Mouse (Mus musculus) ES-E14 (cell line): ENCODE measurements around the gene Zcchc2. TPM values are rescaled to one million over a fixed set of nuclear protein-coding genes. Genes with fewer than 3 reads are reported as not detected.

Source experiments
- DNase-seq: peaks from one replicate; pipeline ENCODE4 v3.0.0-alpha.2; 2013; ENCODE audit warnings: low read depth, low spot score
- H3K27ac ChIP-seq: 2 replicates; pipeline ENCODE4 v1.5.1; 2012; ENCODE audit warnings: low read depth, mild to moderate bottlenecking, low read length, moderate library complexity, mixed read lengths; ENCODE audit not compliant: poor library complexity, insufficient read depth, severe bottlenecking
- H3K36me3 ChIP-seq: 2 replicates; pipeline ENCODE4 v1.6.1; 2012; ENCODE audit warnings: mild to moderate bottlenecking, low read length, moderate library complexity, mixed read lengths; ENCODE audit not compliant: control insufficient read depth, poor library complexity, insufficient read depth, severe bottlenecking
- H3K4me1 ChIP-seq, 2 experiments: fragments of 150-350 bp in 1 of 2; sonication (generic) in 1 of 2; 2 replicates each; pipeline ENCODE4 v1.6.1; 2012; ENCODE audit warnings: low read length in 2 of 2, mild to moderate bottlenecking in 1 of 2, mixed read lengths in 1 of 2; ENCODE audit not compliant: control insufficient read depth in 2 of 2, insufficient read depth in 2 of 2, poor library complexity in 1 of 2
- H3K4me3 ChIP-seq, 2 experiments: fragments of 150-350 bp in 1 of 2; sonication (generic) in 1 of 2; 2 replicates each; pipeline ENCODE4 v1.5.1; 2012; ENCODE audit warnings: low read length in 2 of 2, low read depth in 1 of 2, mild to moderate bottlenecking in 1 of 2, mixed read lengths in 1 of 2; ENCODE audit not compliant: insufficient read depth in 1 of 2, poor library complexity in 1 of 2, severe bottlenecking in 1 of 2
- H3K9ac ChIP-seq: 2 replicates; pipeline ENCODE4 v1.6.1; 2012; ENCODE audit warnings: low read depth, mild to moderate bottlenecking, low read length, mixed read lengths; ENCODE audit not compliant: poor library complexity, insufficient read depth, severe bottlenecking
- H3K9me3 ChIP-seq: fragments of 150-350 bp; sonication (generic); 2 replicates; pipeline ENCODE4 v1.6.1; 2012; ENCODE audit warnings: low read depth, mild to moderate bottlenecking, low read length; ENCODE audit not compliant: control insufficient read depth, insufficient read depth
- CHD2 ChIP-seq: IDR thresholded peaks from 2 replicates; pipeline ENCODE4 v1.6.1; 2014; ENCODE audit warnings: mild to moderate bottlenecking, low read depth, low read length, inconsistent platforms
- HCFC1 ChIP-seq: IDR thresholded peaks from 2 replicates; pipeline ENCODE4 v1.6.1; 2012; ENCODE audit warnings: low read length, inconsistent platforms, borderline replicate concordance; ENCODE audit not compliant: insufficient read depth
- MAFK ChIP-seq: IDR thresholded peaks from 2 replicates; pipeline ENCODE4 v1.6.1; 2014; ENCODE audit warnings: mild to moderate bottlenecking, low read depth, low read length, inconsistent platforms; ENCODE audit not compliant: insufficient read depth
- ZC3H11A ChIP-seq: IDR thresholded peaks from 2 replicates; pipeline ENCODE4 v1.6.1; 2012; ENCODE audit warnings: low read depth, mild to moderate bottlenecking, inconsistent platforms, low read length, borderline replicate concordance
- ZNF384 ChIP-seq: IDR thresholded peaks from 2 replicates; pipeline ENCODE4 v1.6.1; 2012; ENCODE audit warnings: low read depth, low read length, inconsistent platforms
- in situ Hi-C, 2 experiments: fragments of 600-800 bp; cut with MboI; formaldehyde crosslinking; loops; one replicate each; pipeline ENCODE4 v1.15.1; 2025; ENCODE audit warnings: low sequenced_read_pairs in 2 of 2, inconsistent platforms in 1 of 2; ENCODE audit not compliant: unreplicated experiment in 2 of 2
- total RNA-seq: library from RNA; depleted of rRNA; stranded (reverse); fragments of 300-350 nt; gene quantifications from 2 replicates; pipeline ENCODE4 v1.2.3, GENCODE M21; 2012

Gene Zcchc2
- total RNA-seq, 1 experiment: 9.5 TPM

DNA sequence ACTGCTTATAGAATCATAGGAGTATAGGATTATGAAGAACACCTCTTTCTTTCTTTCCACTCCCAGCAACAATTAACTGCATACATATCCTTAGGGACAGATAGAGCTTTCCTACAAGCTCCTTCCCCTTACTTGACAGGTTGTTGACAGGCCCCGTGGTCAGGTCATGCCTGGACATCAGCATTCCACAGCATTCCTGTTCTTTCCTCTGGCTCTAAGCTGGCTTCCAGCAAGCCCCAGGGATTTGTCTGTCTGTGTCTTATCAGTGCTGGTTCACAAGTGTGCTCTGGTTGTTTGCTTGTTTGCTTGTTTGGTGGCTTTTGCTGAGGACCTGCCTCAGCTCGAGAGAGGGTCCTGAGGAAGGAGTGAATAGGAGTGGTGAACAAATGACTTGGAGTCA is 36.6 kb upstream of the Zcchc2 start:
- Histone ChIP-seq H3K4me3 (no peak overlapping the region), H3K4me1 (no peaks in the 10 kb centered on the region), H3K9me3 (no peaks in the 10 kb centered on the region), H3K27ac (no peak overlapping the region), H3K36me3 (no peaks in the 10 kb centered on the region), H3K9ac (no peak overlapping the region)
- in situ Hi-C loops: no loop called here
- TF ChIP-seq ZNF384: no peak
- no peak for TF ChIP-seq CHD2
- no peak for TF ChIP-seq HCFC1
- TF ChIP-seq MAFK: no peak
- TF ChIP-seq ZC3H11A: no peak
- DNase-seq: no peak

DNA sequence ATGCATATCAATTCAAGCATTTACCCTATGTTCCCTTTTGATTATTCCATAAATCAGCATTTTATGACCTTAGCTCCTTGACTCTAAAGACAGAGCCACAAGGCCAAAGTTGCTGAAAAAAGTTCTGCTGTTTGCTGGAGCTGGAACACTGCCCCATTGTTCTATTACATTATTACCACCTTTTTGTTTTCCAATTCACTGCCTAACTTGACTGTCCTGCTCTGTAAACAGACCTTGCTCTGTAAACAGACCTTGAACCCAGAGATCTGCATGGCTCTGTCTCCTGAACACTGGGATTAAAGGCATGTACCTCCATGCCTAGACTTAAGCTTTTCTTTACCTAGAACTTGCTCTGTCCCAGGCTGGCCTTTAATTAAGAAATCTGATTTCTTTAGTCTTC is 36.2 kb upstream of the Zcchc2 start:
- no peaks in the 10 kb centered on the region for H3K9me3 ChIP-seq
- TF ChIP-seq ZNF384 (no peak), CHD2 (no peak), MAFK (no peak), ZC3H11A (no peak), HCFC1 (no peak)
- no peaks in the 10 kb centered on the region for H3K4me1 ChIP-seq
- H3K36me3 ChIP-seq: no peaks in the 10 kb centered on the region
- H3K9ac ChIP-seq: no peak overlapping the region
- no peak for DNase-seq
- H3K4me3 ChIP-seq: no peak overlapping the region
- no peak overlapping the region for H3K27ac ChIP-seq
- in situ Hi-C loops: no loop called here

DNA sequence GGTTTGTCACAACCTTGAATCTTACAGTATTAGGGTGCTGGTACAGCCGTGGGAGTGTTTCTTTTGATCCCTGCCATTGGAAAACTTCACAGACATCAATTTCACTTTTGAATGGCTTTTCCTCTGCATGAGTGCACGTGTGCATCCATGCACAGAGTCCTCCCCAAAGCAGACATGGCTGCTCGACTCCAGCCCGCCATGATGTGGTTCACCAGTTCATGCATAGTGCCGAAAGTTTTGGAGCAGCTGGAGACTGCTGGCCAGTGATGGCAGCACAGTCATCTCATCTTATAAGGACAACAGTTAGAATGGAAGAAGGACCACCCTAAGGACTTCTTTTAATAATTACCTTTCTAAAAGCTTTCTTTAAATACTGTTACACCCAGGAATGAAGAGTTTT is 34.1 kb upstream of the Zcchc2 start:
- Histone ChIP-seq H3K27ac (no peak overlapping the region), H3K4me1 (no peaks in the 10 kb centered on the region), H3K9ac (no peak overlapping the region), H3K36me3 (no peaks in the 10 kb centered on the region), H3K4me3 (no peak overlapping the region), H3K9me3 (no peaks in the 10 kb centered on the region)
- DNase-seq: no peak
- TF ChIP-seq HCFC1 (no peak), ZC3H11A (no peak), ZNF384 (no peak), CHD2 (no peak), MAFK (no peak)
- in situ Hi-C loops: no loop called here

DNA sequence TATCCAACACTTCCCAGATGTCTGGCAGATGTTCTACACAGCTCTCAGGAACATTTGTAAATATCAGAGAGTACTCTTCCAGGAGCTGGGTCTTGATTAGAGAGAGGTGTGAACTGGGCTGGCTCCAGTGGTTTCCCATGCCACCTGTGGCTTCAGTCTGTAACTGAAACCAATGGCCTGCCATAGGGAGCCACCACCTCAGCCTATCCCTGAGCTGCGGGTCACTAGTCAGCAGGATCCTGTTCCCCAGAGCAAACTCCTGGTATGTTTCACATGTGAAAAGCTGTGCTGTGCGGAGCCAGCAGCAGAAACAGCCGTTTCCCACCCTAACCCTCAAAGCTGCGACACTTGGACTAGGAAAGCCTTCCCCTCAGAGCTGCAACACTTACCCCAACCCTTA is 28.7 kb upstream of the Zcchc2 start:
- TF ChIP-seq ZNF384 (no peak), ZC3H11A (no peak), MAFK (no peak), HCFC1 (no peak), CHD2 (no peak)
- DNase-seq: no peak
- no peaks in the 10 kb centered on the region for H3K9me3 ChIP-seq
- no peaks in the 10 kb centered on the region for H3K4me1 ChIP-seq
- no peak overlapping the region for H3K27ac ChIP-seq
- H3K9ac ChIP-seq: no peak overlapping the region
- in situ Hi-C loops: no loop called here
- H3K36me3 ChIP-seq: no peaks in the 10 kb centered on the region
- no peak overlapping the region for H3K4me3 ChIP-seq

DNA sequence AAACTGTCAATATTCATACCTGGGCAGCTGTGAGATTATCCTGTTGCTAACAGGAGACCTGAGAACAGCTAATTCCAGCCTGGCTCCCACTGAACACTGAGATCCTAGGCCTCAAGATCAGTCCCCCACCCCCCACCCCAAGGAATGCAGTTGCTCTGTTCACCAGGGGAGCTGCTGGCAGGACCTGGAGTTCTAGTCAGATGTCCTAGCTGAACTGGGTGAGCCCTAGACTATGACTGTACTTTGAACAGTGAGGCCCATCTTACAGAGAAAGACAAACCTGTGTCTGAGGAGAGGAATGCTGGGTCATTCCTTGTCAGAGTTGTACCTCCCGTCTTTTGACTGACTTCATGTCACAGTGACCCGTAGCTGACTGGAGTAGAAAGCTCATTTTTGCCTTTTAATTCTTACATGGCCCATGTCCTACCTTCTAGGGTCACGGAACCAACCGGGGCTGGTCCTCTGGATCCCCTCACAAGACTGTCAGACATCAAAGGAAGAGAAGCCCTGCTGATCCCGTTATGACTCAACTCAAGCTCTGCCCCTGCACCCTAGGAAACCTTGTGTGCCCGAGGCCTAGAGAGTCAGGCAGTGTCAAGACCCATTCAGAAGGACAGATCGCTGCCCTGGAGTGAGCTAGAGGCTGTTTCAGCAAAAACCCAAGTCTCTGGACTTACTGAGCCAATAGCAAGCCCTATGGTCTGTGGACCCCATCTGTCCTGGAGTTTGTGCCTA is 28.0 kb upstream of the Zcchc2 start:
- Histone ChIP-seq H3K9ac (no peak overlapping the region), H3K4me3 (no peak overlapping the region), H3K4me1 (no peaks in the 10 kb centered on the region), H3K9me3 (no peaks in the 10 kb centered on the region), H3K27ac (no peak overlapping the region), H3K36me3 (no peaks in the 10 kb centered on the region)
- in situ Hi-C loops: no loop called here
- TF ChIP-seq MAFK (no peak), ZNF384 (no peak), CHD2 (no peak), ZC3H11A (no peak), HCFC1 (no peak)
- DNase-seq: no peak
